Mouse (Mus musculus): Measurements from ENCODE around the gene Med22. TPM values are rescaled to one million over a fixed set of nuclear protein-coding genes. Genes with fewer than 3 reads are reported as not detected.

Med22 gene
- polyA plus RNA-seq (2011; ENCODE audit: insufficient read depth, insufficient read length, low replicate concordance, missing spikeins): 13.0 and 13.1 TPM in 2 replicates

DNA sequence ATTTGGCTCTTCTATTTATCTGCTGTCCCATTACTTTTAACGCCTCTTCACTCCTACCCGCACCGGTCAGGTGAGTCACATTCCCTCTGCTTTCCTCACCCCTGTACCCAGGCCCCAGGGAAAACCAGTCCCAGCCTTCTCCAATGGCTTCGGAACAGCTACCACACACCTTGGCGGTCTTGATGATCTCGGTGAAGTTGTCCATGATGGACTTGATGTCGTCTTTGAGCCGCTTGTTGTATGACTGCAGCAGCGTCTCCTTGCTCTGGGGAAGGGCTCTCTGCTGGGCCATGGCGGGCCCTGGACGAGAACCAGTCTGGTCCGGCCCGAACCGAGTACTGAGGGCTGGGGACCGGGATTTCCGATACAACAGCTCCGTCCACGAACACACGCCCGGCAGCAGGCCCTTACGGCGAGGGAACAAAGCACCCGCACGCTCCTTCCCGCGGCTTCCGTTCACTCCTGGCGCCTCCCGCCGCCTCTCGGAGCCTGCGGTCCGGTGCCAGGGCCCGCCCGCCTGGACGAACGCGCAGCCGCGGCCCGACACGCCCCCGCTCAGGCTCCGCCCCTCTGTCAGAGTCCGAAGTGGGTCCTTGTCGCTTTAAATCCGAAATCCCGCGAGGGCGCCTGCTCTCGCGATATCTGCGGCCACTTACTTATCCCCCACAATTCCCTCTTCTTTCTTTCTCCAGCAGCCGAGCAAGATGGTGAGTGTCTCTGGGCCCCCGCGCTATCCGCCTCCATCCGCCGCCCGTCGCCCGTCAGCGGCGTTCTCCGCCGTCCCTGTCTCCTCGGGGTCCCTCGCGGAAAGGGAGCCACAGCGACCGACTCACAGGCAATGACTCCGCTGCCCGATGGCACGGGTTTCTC, at the start of gene Med22, which contains the start of gene Rpl7a:
TSS of gene Med22 (minus strand) at position 554 of the 870 bp plus-strand sequence.
TSS of gene Rpl7a (plus strand) at position 641 of the 870 bp plus-strand sequence.
- peak within 1 kb of the TSS; percentile 100 for H3K4me3 ChIP-seq (replicated peaks; ENCODE audit: control insufficient read depth, low read depth, low read length)
- H3K4me1 ChIP-seq (ENCODE audit: control insufficient read depth, insufficient read depth, low read length): peaks cover 3% of the 10 kb centered on the region; the same call in 1 of the 2 replicates
- H3K27ac ChIP-seq (ENCODE audit: control insufficient read depth, insufficient read depth, low read depth, low read length, poor library complexity): peak within 1 kb of the TSS; percentile 84
- TF ChIP-seq CTCF (IDR thresholded peaks at IDR 0.05; ENCODE audit: control insufficient read depth, insufficient read depth, low read length) (no peak), POLR2A (IDR thresholded peaks at IDR 0.05; ENCODE audit: borderline replicate concordance, control insufficient read depth, low read depth, low read length) (peak; percentile 73; the same call in 1 of the 2 replicates)
- WGBS: under 1% methylated on average over 73 of the region's 74 CpGs

GRCm38 (mm10) chr2:26957488-26957859, 47.0 kb upstream of the Med22 start:
- WGBS: 89% methylated on average over 2 of the region's 2 CpGs

GRCm38 (mm10) chr2:26956811-26957487, 46.5 kb upstream of the Med22 start:
- Histone ChIP-seq H3K4me1 (ENCODE audit: control insufficient read depth, insufficient read depth, low read length) (no peaks in the 10 kb centered on the region), H3K4me3 (replicated peaks; ENCODE audit: control insufficient read depth, low read depth, low read length) (no peak overlapping the region), H3K27ac (ENCODE audit: control insufficient read depth, insufficient read depth, low read depth, low read length, poor library complexity) (no peak overlapping the region)
- 89% methylated on average over 12 of the region's 12 CpGs for WGBS
- TF ChIP-seq POLR2A (IDR thresholded peaks at IDR 0.05; ENCODE audit: borderline replicate concordance, control insufficient read depth, low read depth, low read length): no peak
- no peak for TF ChIP-seq CTCF (IDR thresholded peaks at IDR 0.05; ENCODE audit: control insufficient read depth, insufficient read depth, low read length)

More at GRCm38 (mm10) chr2:26957488-26957859, 47.0 kb upstream of the Med22 start:
- Histone ChIP-seq H3K27ac (ENCODE audit: control insufficient read depth, insufficient read depth, low read depth, low read length, poor library complexity) (no peak overlapping the region), H3K4me1 (ENCODE audit: control insufficient read depth, insufficient read depth, low read length) (no peaks in the 10 kb centered on the region), H3K4me3 (replicated peaks; ENCODE audit: control insufficient read depth, low read depth, low read length) (no peak overlapping the region)
- TF ChIP-seq CTCF (IDR thresholded peaks at IDR 0.05; ENCODE audit: control insufficient read depth, insufficient read depth, low read length) (no peak), POLR2A (IDR thresholded peaks at IDR 0.05; ENCODE audit: borderline replicate concordance, control insufficient read depth, low read depth, low read length) (no peak)

DNA sequence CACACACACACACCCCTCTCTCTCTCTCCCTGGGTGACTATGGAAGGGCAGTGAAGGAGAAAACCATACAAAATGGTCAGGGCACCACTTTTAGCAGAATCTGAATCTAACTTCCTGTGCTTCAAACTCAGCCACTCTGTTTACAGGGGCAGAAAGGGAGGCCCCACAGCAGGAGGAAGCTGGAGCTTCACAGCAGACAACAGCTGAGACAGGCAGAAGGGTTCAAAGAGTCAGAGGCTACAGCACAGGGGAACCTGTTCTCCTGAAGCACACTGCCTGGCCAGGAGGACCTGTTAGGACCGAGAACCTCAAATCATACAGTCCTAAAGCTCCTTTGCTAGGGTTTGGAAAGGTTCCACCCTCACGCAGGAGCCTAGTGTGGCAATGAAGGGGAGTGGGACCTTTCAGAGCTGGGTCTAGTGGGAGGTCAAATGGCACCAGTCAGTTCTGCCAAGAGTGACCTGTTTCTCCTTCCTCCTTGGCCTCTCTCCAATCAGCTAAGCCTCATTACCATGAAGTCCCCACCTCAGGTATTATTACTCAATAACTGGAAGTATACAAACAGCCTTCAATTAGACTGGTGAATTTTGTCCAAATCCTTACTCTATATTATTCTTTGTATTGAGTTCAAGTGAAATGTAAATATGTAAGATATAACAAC, 44.4 kb upstream of the Med22 start:
- TF ChIP-seq POLR2A (IDR thresholded peaks at IDR 0.05; ENCODE audit: borderline replicate concordance, control insufficient read depth, low read depth, low read length) (no peak), CTCF (IDR thresholded peaks at IDR 0.05; ENCODE audit: control insufficient read depth, insufficient read depth, low read length) (no peak)
- H3K4me1 ChIP-seq (ENCODE audit: control insufficient read depth, insufficient read depth, low read length): no peaks in the 10 kb centered on the region
- WGBS: 74% methylated on average over 2 of the region's 2 CpGs
- no peak overlapping the region for H3K4me3 ChIP-seq (replicated peaks; ENCODE audit: control insufficient read depth, low read depth, low read length)
- no peak overlapping the region for H3K27ac ChIP-seq (ENCODE audit: control insufficient read depth, insufficient read depth, low read depth, low read length, poor library complexity)

GRCm38 (mm10) chr2:26952866-26953265, 42.4 kb upstream of the Med22 start:
- no peak overlapping the region for H3K4me3 ChIP-seq (replicated peaks; ENCODE audit: control insufficient read depth, low read depth, low read length)
- WGBS: 92% methylated on average over 8 of the region's 8 CpGs
- no peaks in the 10 kb centered on the region for H3K4me1 ChIP-seq (ENCODE audit: control insufficient read depth, insufficient read depth, low read length)
- TF ChIP-seq CTCF (IDR thresholded peaks at IDR 0.05; ENCODE audit: control insufficient read depth, insufficient read depth, low read length) (no peak), POLR2A (IDR thresholded peaks at IDR 0.05; ENCODE audit: borderline replicate concordance, control insufficient read depth, low read depth, low read length) (no peak)
- H3K27ac ChIP-seq (ENCODE audit: control insufficient read depth, insufficient read depth, low read depth, low read length, poor library complexity): no peak overlapping the region

DNA sequence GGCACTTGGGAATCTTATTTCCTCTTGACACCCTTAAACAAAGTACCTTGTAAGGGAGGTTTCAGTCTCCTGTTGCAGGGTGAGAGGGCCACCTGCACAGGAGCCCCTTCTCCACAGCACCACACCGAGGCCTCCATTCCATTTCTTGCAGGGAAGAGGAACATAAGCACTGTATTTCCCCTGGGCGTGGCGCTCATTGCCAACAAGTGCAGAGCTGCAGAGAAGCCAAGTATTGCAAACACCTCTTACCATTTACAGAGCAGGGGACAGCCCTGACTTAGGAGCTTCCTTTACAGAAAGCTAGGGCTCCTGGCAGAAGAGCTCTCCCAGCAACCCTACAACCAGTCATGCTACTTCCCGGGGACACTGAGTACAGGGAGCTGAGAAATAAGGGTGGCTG, 41.7 kb upstream of the Med22 start:
- Histone ChIP-seq H3K4me3 (replicated peaks; ENCODE audit: control insufficient read depth, low read depth, low read length) (no peak overlapping the region), H3K27ac (ENCODE audit: control insufficient read depth, insufficient read depth, low read depth, low read length, poor library complexity) (no peak overlapping the region), H3K4me1 (ENCODE audit: control insufficient read depth, insufficient read depth, low read length) (no peaks in the 10 kb centered on the region)
- no peak for TF ChIP-seq POLR2A (IDR thresholded peaks at IDR 0.05; ENCODE audit: borderline replicate concordance, control insufficient read depth, low read depth, low read length)
- TF ChIP-seq CTCF (IDR thresholded peaks at IDR 0.05; ENCODE audit: control insufficient read depth, insufficient read depth, low read length): no peak
- 72% methylated on average over 4 of the region's 4 CpGs for WGBS

DNA sequence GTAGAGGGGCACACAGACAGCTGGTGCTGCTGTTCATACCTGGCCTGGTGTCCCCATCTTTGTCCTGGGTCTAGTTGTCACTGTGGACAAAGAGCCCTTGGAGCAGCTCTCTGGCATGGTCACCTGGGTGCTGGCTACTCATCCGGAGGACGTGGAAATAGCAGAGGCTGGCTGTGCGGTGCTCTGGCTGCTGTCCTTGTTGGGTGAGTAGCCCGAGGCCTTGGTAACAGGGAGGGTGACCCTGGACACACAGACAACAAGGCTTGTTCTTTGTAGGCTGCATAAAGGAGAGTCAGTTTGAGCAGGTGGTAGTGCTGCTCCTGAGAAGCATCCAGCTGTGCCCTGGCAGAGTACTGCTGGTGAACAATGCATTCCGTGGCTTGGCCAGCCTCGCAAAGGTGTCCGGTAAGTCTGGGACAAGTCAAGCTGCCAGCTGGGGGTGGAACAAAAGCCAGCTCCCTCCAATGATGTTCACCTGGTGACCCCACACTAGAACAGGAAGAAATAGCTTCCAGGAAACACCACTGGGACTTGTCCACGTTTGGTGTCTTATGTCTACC, 40.9 kb upstream of the Med22 start:
- no peak overlapping the region for H3K27ac ChIP-seq (ENCODE audit: control insufficient read depth, insufficient read depth, low read depth, low read length, poor library complexity)
- no peaks in the 10 kb centered on the region for H3K4me1 ChIP-seq (ENCODE audit: control insufficient read depth, insufficient read depth, low read length)
- H3K4me3 ChIP-seq (replicated peaks; ENCODE audit: control insufficient read depth, low read depth, low read length): no peak overlapping the region
- TF ChIP-seq CTCF (IDR thresholded peaks at IDR 0.05; ENCODE audit: control insufficient read depth, insufficient read depth, low read length) (no peak), POLR2A (IDR thresholded peaks at IDR 0.05; ENCODE audit: borderline replicate concordance, control insufficient read depth, low read depth, low read length) (no peak)
- WGBS: 89% methylated on average over 8 of the region's 8 CpGs

Data from bone marrow, adult 2 months (tissue).